Mouse (Mus musculus): ENCODE results near the gene Stpg1. TPM values are rescaled to one million over a fixed set of nuclear protein-coding genes. Genes with fewer than 3 reads are reported as not detected.

Gene Stpg1
- polyA plus RNA-seq, 1 experiment from 2014 or later, result 0.70 TPM

DNA sequence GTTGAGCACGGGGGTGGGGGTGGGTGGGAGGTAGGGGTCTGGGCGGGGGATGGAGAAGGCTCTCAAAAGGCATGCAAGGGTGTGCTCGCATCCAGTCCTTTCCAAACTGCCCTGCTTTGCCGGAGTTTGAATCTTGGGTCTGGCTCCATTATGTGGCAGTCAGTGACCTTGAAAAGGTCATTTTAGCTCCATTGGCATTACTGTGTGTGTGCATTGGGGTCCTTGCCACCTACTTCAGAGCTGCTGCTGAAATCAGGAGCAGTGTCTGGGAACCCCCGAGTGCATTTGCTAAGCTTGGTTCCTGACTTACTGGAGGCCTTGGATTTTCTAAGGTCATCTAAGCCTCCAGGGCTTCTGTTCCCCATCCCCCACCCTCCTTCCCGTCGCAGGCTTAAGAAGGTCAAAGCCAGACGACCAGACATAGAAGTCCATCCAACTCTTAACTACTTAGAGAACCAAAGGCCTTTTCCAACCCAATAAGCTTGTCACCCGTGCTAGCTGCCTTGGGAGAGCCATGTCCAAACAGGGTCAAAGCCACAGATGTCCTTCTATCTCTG, 54.0 kb downstream of the Stpg1 start:
- Histone ChIP-seq H3K27me3 (ENCODE audit: control insufficient read depth, insufficient read depth, low read length) (no peaks in the 10 kb centered on the region), H3K9me3 (ENCODE audit: control insufficient read depth, low read length) (no peaks in the 10 kb centered on the region), H3K36me3 (ENCODE audit: control insufficient read depth, insufficient read depth, low read length) (no peaks in the 10 kb centered on the region), H3K4me1 (ENCODE audit: control insufficient read depth in 2 of 2, insufficient read depth in 2 of 2, low read length in 2 of 2) (peaks cover 58 to 70% of the 10 kb centered on the region in 2 experiments), H3K4me3 (ENCODE audit: control insufficient read depth in 1 of 2, insufficient read depth in 1 of 2, low read depth in 1 of 2, low read length in 2 of 2) (no peak overlapping the region), H3K9ac (ENCODE audit: low read length) (no peak overlapping the region), H3K27ac (replicated peaks in 1 of 2; ENCODE audit: control insufficient read depth in 1 of 2, insufficient read depth in 1 of 2, low read depth in 2 of 2, low read length in 2 of 2) (peak overlapping the region; percentile 33 to 34; a peak in 2 of 4 replicates), H3K4me2 (ENCODE audit: low read length) (no peak overlapping the region)
- 40% methylated on average over 9 of the region's 9 CpGs for WGBS
- no peak for ATAC-seq (ENCODE audit: insufficient number of reproducible peaks, insufficient read depth, low FRiP score, low read depth)

GRCm38 (mm10) chr4:135549323-135549722, 54.7 kb downstream of the Stpg1 start:
- Histone ChIP-seq H3K27me3 (ENCODE audit: control insufficient read depth, insufficient read depth, low read length) (no peaks in the 10 kb centered on the region), H3K9me3 (ENCODE audit: control insufficient read depth, low read length) (no peaks in the 10 kb centered on the region), H3K9ac (ENCODE audit: low read length) (peak overlapping the region; percentile 2; the same call in 1 of the 2 replicates), H3K4me3 (ENCODE audit: control insufficient read depth in 1 of 2, insufficient read depth in 1 of 2, low read depth in 1 of 2, low read length in 2 of 2) (no peak overlapping the region), H3K4me1 (ENCODE audit: control insufficient read depth in 2 of 2, insufficient read depth in 2 of 2, low read length in 2 of 2) (peaks cover 60 to 68% of the 10 kb centered on the region in 2 experiments), H3K27ac (replicated peaks in 1 of 2; ENCODE audit: control insufficient read depth in 1 of 2, insufficient read depth in 1 of 2, low read depth in 2 of 2, low read length in 2 of 2) (no peak overlapping the region), H3K4me2 (ENCODE audit: low read length) (no peak overlapping the region), H3K36me3 (ENCODE audit: control insufficient read depth, insufficient read depth, low read length) (no peaks in the 10 kb centered on the region)
- ATAC-seq (ENCODE audit: insufficient number of reproducible peaks, insufficient read depth, low FRiP score, low read depth), result no peak
- 56% methylated on average over 6 of the region's 6 CpGs for WGBS

- Histone ChIP-seq H3K9me3 (ENCODE audit: control insufficient read depth, low read length) (no peaks in the 10 kb centered on the region), H3K27me3 (ENCODE audit: control insufficient read depth, insufficient read depth, low read length) (no peaks in the 10 kb centered on the region), H3K27ac (replicated peaks in 1 of 2; ENCODE audit: control insufficient read depth in 1 of 2, insufficient read depth in 1 of 2, low read depth in 2 of 2, low read length in 2 of 2) (peak overlapping the region in 1 of 2 experiments; percentile 86; a peak in 1 of 4 replicates), H3K36me3 (ENCODE audit: control insufficient read depth, insufficient read depth, low read length) (0 out of 2 replicates have a peak, but pooled peaks cover 7% of the 10 kb centered on the region), H3K4me1 (ENCODE audit: control insufficient read depth in 2 of 2, insufficient read depth in 2 of 2, low read length in 2 of 2) (peaks cover 54 to 60% of the 10 kb centered on the region in 2 experiments), H3K4me3 (ENCODE audit: control insufficient read depth in 1 of 2, insufficient read depth in 1 of 2, low read depth in 1 of 2, low read length in 2 of 2) (no peak overlapping the region), H3K9ac (ENCODE audit: low read length) (peak overlapping the region; percentile 13; the same call in 1 of the 2 replicates), H3K4me2 (ENCODE audit: low read length) (no peak overlapping the region)
- no peak for ATAC-seq (ENCODE audit: insufficient number of reproducible peaks, insufficient read depth, low FRiP score, low read depth)
- 43% methylated on average over 2 of the region's 2 CpGs for WGBS
These were observed 69.2 kb downstream of the Stpg1 start for GRCm38 (mm10) chr4:135563794-135564193.

DNA sequence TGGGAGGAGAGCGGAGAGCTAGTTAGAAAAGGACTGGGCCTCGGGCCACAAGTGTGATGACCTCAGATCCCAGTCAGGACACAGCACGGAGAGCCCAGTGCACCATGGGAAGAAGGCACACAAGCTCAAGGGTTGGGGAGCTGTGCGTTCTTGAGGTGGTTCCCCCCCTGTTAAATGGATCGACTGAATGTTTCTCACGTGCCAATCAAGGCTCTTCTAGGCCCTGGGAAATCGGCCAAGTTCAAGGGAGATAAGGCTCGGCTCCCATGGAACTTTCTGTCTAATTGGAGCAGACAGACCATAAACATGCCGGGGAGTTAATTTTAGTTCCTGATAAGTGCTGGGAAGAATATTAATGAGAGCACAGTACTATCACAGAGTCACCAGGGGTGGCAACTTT, 70.8 kb downstream of the Stpg1 start:
- H3K4me1 ChIP-seq (ENCODE audit: control insufficient read depth in 2 of 2, insufficient read depth in 2 of 2, low read length in 2 of 2), result peaks cover 60 to 65% of the 10 kb centered on the region in 2 experiments
- H3K27ac ChIP-seq (replicated peaks in 1 of 2; ENCODE audit: control insufficient read depth in 1 of 2, insufficient read depth in 1 of 2, low read depth in 2 of 2, low read length in 2 of 2), result peak overlapping the region; percentile 86 to 89
- peak overlapping the region; percentile 9; the same call in 1 of the 2 replicates for H3K4me2 ChIP-seq (ENCODE audit: low read length)
- no peak overlapping the region for H3K4me3 ChIP-seq (ENCODE audit: control insufficient read depth in 1 of 2, insufficient read depth in 1 of 2, low read depth in 1 of 2, low read length in 2 of 2)
- no peak overlapping the region for H3K9ac ChIP-seq (ENCODE audit: low read length)
- 5% methylated on average over 9 of the region's 9 CpGs for WGBS
- H3K36me3 ChIP-seq (ENCODE audit: control insufficient read depth, insufficient read depth, low read length), result 0 out of 2 replicates have a peak, but pooled peaks cover 7% of the 10 kb centered on the region
- peak; percentile 75 for ATAC-seq (ENCODE audit: insufficient number of reproducible peaks, insufficient read depth, low FRiP score, low read depth)
- no peaks in the 10 kb centered on the region for H3K9me3 ChIP-seq (ENCODE audit: control insufficient read depth, low read length)
- no peaks in the 10 kb centered on the region for H3K27me3 ChIP-seq (ENCODE audit: control insufficient read depth, insufficient read depth, low read length)

- Histone ChIP-seq H3K27me3 (ENCODE audit: control insufficient read depth, insufficient read depth, low read length) (no peaks in the 10 kb centered on the region), H3K27ac (replicated peaks in 1 of 2; ENCODE audit: control insufficient read depth in 1 of 2, insufficient read depth in 1 of 2, low read depth in 2 of 2, low read length in 2 of 2) (peak overlapping the region; percentile 86 to 89), H3K36me3 (ENCODE audit: control insufficient read depth, insufficient read depth, low read length) (no peaks in the 10 kb centered on the region), H3K4me1 (ENCODE audit: control insufficient read depth in 2 of 2, insufficient read depth in 2 of 2, low read length in 2 of 2) (peaks cover 71 to 79% of the 10 kb centered on the region in 2 experiments), H3K9me3 (ENCODE audit: control insufficient read depth, low read length) (no peaks in the 10 kb centered on the region), H3K9ac (ENCODE audit: low read length) (peak overlapping the region; percentile 47; the same call in 1 of the 2 replicates), H3K4me3 (ENCODE audit: control insufficient read depth in 1 of 2, insufficient read depth in 1 of 2, low read depth in 1 of 2, low read length in 2 of 2) (no peak overlapping the region), H3K4me2 (ENCODE audit: low read length) (no peak overlapping the region)
- no peak for ATAC-seq (ENCODE audit: insufficient number of reproducible peaks, insufficient read depth, low FRiP score, low read depth)
- 35% methylated on average over 11 of the region's 11 CpGs for WGBS
These were observed 72.5 kb downstream of the Stpg1 start for GRCm38 (mm10) chr4:135567042-135567441.

DNA sequence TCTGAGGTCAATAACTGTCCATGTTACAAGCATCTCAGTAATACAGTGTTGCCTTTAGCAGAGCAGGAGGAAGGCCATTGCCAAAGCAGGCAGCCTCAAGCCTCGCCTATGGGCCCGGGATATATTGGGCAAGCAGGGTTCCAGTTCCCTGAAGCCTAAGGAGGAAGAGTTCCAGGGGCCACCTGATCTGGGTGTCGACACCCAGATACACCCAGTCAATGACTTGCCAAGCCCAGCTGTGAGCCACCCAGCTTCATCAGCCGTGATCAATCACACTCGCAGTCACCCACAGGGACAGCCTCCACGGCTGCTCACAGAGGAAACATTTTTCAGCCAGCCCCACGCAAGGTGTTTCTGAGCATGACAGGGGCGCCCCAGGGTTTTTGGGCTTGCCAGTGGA, 72.9 kb downstream of the Stpg1 start:
- Histone ChIP-seq H3K9ac (ENCODE audit: low read length) (peak overlapping the region; percentile 47; the same call in 1 of the 2 replicates), H3K27ac (replicated peaks in 1 of 2; ENCODE audit: control insufficient read depth in 1 of 2, insufficient read depth in 1 of 2, low read depth in 2 of 2, low read length in 2 of 2) (peak overlapping the region; percentile 86 to 89)
- 60% methylated on average over 8 of the region's 8 CpGs for WGBS

DNA sequence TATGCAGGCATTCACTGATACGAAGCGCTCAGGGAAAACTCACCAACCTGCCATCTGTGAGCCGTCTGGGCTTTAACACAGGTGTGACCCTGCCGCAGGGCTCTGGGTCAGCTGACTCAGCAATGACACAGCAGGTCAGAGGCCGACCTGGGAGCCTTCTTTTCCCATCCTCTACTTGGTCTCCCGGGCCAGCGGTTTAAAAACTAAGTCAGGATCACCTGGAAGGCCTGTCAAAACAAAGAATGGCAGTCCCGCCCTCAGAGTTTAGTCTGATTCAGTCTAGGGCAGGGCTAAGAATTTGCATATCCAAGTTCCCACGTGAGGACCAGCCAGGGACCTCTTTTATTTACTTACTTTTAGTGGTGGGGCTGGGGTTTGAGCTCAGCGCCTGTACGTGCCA, 74.6 kb downstream of the Stpg1 start:
- WGBS, result 19% methylated on average over 11 of the region's 11 CpGs
- no peaks in the 10 kb centered on the region for H3K36me3 ChIP-seq (ENCODE audit: control insufficient read depth, insufficient read depth, low read length)
- H3K4me1 ChIP-seq (ENCODE audit: control insufficient read depth in 2 of 2, insufficient read depth in 2 of 2, low read length in 2 of 2), result peaks cover 72 to 80% of the 10 kb centered on the region in 2 experiments
- H3K27ac ChIP-seq (replicated peaks in 1 of 2; ENCODE audit: control insufficient read depth in 1 of 2, insufficient read depth in 1 of 2, low read depth in 2 of 2, low read length in 2 of 2), result 0 out of 4 replicates have a peak overlapping the region, but pooled peaks of 1 of the 2 experiments have one; percentile 78
- no peaks in the 10 kb centered on the region; the same call in 1 of the 2 replicates for H3K27me3 ChIP-seq (ENCODE audit: control insufficient read depth, insufficient read depth, low read length)
- no peak overlapping the region for H3K4me3 ChIP-seq (ENCODE audit: control insufficient read depth in 1 of 2, insufficient read depth in 1 of 2, low read depth in 1 of 2, low read length in 2 of 2)
- H3K4me2 ChIP-seq (ENCODE audit: low read length), result peak overlapping the region; percentile 71; the same call in 1 of the 2 replicates
- no peak for ATAC-seq (ENCODE audit: insufficient number of reproducible peaks, insufficient read depth, low FRiP score, low read depth)
- no peaks in the 10 kb centered on the region for H3K9me3 ChIP-seq (ENCODE audit: control insufficient read depth, low read length)
- no peak overlapping the region; the same call in 1 of the 2 replicates for H3K9ac ChIP-seq (ENCODE audit: low read length)

More for the DNA sequence above, 72.9 kb downstream of the Stpg1 start:
- H3K4me3 ChIP-seq (ENCODE audit: control insufficient read depth in 1 of 2, insufficient read depth in 1 of 2, low read depth in 1 of 2, low read length in 2 of 2), result no peak overlapping the region
- peaks cover 74 to 79% of the 10 kb centered on the region in 2 experiments for H3K4me1 ChIP-seq (ENCODE audit: control insufficient read depth in 2 of 2, insufficient read depth in 2 of 2, low read length in 2 of 2)
- H3K27me3 ChIP-seq (ENCODE audit: control insufficient read depth, insufficient read depth, low read length), result no peaks in the 10 kb centered on the region
- no peaks in the 10 kb centered on the region for H3K9me3 ChIP-seq (ENCODE audit: control insufficient read depth, low read length)
- no peak for ATAC-seq (ENCODE audit: insufficient number of reproducible peaks, insufficient read depth, low FRiP score, low read depth)
- H3K36me3 ChIP-seq (ENCODE audit: control insufficient read depth, insufficient read depth, low read length), result no peaks in the 10 kb centered on the region
- no peak overlapping the region for H3K4me2 ChIP-seq (ENCODE audit: low read length)
